Mouse (Mus musculus) urinary bladder, postnatal 4 days (tissue): ENCODE measurements at regions not wholly inside any gene's neighbourhood (a gene's known extent, or its start where the extent isn't known, plus 50 kb on each side); places are given as distances from the start of the nearest gene placed in this dataset.
"Not testable (repeated sequence)": the region's sequence is repeated elsewhere in the genome, so short reads cannot be mapped to it uniquely, and the experiment has no call there.

Source experiments
- DNase-seq, 2 experiments: peaks; one replicate each; pipeline ENCODE4 v3.0.0; 2021 to 2022; ENCODE audit warnings: low spot score in 2 of 2

DNA sequence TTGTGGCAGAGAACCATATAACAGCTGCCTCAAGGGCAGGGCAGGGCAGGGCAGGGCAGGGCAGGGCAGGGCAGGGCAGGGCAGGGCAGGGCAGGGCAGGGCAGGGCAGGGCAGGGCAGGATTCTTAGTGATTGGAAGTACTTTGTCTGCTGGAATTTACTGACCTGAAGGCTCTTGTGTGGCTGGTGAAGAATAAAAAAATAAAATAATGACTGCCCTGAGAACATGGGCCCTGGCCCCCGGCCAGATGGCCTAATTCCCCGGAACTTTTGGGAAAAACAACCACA, 169.3 kb downstream of the Qk start:
- not testable (repeated sequence) for DNase-seq

DNA sequence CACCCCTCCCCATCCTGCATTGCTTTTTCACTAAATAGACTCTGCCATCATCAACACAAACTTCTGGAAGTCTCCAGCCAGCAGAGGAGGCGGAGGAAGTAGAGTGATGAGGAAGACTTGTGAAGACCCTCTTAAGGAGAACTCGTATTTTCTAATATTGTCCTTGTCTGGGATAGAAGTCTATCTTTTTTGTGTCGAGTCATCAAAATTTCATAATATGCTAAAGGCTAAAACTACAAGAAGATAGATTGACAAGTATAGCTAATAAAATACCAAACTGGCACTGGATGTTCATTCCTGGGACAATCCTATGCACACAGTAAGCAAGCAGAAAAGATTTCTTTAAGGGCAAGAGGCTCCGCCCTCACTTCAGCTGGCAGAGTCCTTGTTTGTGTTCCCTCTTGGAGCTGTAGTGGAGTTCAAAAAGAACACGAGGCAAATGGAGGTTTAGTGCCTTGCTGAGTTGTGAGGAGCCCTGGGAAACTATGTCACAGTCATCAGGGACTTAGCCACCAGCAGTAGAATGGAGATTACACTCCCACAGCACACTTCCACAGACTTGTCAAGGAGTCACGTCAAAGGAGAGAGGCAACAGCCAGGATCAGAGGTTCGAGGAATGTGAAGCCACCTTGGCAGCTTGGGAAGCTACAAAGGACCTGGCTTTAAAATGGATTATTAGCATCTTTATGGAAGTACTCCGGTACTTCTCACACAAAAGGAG, 169.8 kb downstream of the Qk start:
- no peak for DNase-seq

DNA sequence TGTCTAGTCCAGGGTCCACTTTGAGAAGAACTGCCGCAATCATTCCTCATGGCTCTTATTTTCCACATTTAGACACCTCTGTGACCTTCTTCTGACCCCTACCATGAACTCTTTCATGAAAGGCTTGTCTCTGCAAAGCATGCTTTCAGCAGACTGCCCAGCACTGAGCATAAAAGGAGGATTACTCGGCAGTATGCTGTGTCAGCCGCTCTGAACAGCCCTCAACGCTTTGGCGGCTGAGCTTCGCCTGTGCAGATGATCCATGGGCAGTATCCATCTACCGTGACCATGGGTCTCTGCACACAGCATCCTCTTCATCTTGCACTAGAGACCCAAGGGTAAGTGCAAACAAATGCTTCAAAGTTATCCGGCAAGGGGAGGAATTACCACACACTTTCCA, 172.5 kb downstream of the Qk start:
- DNase-seq = no peak

DNA sequence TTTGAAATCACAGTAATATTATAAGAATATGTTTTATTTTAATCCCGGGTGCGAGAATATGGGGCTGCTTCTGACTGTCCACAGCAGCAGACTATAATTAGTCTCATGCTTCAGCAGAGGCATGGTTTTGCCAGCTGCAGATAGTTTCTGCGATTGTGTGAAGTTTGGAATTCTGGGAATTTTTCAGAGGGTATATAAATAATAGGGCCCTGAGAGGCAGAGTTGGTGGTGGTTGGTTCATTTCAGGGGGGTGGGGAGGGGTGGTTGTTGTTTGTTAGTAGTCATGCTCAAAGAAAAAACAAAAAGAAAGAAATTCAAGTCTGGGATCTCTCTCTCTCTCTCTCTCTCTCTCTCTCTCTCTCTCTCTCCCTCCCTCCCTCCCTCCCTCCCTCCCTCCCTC, 173.1 kb downstream of the Qk start:
- DNase-seq = no peak

DNA sequence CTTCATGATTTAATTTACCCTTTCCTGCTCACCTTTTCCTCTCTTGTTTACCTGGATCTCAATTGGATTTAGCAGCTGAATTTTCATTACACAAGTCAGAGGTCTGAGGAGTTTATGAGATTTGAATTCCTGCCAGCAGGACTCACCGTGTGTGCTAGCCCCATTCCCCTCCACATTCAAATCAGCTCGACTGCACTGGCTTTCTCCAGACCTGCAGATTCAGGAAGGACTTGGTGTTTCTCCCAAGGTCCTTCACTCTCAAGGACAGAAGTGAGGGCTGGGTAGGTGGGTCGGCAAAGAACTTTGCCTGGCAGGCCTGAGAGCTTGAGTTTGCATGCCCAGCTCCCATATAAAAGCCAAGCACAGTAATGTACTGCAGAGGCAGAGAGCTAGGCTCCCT, 180.8 kb downstream of the Qk start:
- DNase-seq = no peak

DNA sequence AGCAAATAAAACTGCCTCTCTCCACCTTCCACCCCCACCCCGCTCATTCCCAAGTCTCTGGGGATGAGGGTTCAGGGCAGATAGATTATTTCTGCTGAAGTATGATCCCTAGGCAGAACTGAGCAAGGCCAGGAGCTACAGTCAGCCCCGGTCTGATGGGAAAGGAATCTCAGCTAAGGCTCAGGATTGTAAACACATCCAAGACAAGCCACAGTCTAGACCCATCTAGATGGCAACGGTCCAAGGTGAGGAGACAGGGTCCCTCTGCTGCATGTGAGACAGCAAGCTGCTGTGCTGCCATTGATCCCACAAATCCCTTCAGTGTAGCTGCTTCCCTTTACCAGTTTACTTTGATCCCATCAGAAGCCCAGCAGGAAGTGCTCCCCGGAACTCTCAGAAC, 181.3 kb downstream of the Qk start:
- no peak for DNase-seq

DNA sequence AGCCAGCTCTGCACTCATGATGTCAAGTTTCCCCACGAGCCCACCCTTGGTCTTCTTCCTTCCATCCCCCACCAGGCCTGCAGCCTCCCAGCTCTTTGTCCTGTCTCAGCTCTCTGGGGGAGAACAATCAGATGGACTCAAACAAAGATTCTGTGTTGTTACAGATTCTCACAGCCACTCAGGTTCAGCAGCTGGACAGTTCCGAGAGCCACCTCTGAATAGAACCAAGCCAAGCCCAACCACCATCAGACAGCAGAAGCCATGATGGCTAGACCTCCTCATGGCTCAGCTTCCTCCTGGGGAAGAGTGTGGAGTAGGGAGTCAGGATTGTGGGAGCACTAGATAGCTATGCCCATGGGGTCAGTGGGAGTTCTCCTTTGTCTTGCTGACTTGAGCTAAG, 184.5 kb downstream of the Qk start:
- DNase-seq = no peak

DNA sequence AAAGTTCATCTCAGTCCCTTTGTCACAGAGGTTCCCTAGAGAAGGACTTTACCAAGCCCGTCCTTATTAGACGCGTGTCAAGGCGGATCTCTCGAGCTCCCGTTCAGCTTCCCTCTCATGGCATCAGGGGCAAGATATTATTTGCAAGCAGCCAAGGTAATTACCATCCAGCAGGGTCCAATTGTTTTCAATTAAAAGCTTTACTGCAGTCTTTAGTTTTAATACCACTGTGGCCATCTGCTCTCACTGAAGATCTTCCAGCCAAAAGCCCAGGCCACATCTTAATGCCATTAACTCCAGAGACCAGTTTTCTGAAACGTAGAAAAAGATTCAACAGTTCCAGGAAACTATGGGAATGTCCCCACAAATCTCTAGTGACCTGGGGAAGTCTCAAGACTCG, 191.1 kb downstream of the Qk start:
- no peak for DNase-seq

DNA sequence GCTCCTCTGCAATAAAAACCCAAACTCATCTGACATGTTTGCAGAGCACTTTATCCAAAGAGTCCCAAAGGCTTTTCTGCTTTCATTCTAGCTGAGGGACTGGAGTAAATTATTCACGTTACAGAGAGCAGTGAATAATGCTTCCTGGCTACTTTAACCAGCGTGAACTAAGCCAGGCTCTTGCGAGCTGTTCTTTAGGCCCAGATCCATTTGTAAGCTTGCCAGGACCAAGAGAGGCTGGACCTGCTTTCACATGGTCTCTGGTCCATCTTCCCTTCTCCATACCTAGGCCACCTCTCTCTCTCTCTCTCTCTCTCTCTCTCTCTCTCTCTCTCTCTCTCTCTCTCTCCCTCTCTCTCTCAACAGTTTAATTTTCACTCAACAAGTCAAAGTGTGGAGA, 197.2 kb downstream of the Qk start:
- no peak for DNase-seq

DNA sequence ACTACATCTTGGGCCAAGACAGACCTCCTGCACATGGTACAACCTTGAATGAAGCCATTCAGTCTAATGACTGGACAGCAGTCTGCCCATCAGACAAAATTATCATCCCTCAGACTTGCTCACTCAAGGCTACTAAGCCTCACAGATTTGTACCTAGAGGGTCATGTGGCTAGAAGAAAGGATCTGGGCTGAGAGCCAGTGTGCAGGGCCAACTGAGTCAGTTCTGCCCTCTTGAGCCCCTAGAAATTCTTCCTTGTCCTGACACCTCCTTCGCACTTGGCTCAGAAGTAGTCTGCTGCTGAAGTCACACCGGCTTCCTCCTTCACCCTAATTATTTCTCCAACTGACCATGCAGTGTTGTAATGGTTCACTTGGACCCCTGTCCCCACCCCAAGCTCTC, 207.5 kb downstream of the Qk start:
- DNase-seq = no peak

DNA sequence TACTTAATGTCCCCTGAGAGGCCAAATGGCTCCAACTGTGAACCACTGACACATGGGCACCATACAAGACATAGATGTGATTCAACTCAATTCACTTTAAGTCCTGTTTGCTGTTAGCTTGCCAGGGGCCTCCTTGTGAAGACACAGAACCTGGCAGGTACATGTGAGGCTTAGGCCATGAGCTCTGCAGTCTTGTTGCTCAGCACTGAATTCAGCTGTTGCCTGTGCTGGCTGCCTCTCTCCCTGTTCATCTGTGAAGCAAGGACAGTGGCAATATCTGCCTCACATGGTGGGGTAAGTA, 209.3 kb downstream of the Qk start:
- DNase-seq = no peak

DNA sequence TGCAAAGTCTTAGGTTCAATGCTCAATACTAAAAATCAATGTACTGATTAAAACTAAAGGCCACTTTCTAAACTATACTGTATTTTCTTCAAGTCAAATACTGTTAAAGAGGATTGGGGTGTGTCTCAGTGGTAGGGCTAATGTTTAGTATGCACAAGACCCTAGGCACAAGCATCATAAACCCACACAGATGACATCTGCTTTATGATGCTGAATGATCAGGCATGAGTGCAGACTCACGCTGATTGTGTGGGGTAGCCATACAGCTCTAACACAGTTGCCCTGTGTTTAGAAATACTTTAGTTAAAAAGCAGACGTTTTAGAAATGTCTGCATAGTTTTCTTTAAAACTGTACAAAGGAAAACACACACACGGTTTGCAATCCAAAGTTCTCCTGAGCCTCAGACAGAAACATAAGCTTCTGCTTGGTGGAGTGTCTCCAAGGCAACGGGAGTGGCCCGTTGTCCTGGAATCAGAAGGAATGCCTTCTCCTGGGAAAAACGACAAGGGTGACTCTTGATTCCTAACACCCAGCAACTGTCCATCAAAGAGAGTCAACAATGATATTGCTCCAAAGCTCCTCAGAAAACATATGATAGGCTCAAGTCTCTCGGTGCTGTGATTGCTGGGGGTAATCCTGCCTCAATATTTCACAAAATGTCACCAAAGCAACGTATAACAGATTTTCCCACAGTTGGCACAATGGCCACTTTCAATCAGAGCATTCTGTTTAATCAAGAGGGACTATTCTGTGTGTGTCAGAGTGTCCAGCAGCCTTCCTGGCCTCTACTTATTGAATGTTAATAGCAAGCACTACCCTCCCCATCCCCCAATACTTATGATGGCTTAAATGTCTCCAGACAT, 209.9 kb downstream of the Qk start:
- DNase-seq = no peak

DNA sequence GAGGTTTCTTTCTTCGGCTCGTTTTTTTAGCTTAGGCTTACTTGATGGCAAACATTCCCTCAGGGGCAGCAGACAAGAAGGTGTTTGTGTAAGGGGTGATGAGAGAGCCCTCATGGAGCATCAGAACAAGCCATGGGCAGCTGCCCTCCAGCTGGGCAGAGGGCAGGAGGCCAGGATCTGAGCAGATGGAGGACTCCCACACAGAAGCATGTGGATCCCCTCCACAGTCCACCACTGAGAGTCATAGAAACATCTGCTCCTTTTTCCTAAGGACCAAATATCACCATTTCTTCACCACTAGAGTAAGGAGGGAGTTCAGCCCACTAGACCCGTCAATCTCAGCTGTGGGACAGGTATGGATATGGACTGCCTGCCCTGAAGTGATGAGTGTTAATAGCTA, 214.4 kb downstream of the Qk start:
- no peak for DNase-seq

DNA sequence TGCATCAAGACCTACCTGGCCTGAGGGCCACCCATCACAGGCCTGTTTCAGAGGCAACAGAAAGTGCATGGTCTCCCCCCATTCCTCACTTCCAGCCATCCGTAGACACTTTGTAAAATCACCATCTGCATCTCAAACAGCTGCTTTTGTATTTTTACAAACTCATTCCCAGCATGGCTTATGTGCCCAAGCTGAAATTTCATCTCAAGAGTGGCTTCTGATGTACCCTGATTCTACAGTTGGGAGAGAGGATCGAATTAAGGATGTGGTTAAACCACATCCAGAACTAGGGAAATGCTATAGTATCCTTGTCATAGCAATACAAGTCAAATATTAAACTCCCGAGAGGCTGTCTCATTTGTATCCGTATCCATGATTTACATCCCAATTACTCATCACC, 221.5 kb downstream of the Qk start:
- no peak for DNase-seq

DNA sequence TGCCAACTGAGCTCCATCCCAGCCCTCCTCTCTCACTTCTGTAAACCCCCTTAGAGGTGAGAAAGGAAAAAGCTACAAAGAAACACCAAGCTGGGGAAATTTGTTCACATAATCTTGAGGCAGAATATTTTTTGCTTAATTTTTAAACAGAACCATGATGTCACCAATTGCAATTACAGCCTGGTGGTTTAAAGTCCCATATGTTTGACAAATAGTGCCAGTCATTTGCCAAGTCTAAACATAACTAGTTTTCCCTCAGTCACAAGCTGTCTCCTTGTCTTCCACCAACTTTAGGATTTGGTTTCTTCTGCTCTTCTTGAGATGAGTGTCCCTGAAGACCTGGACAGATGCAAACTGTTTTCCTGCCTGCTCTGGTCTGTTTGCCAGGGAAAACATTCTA, 222.0 kb downstream of the Qk start:
- no peak for DNase-seq

DNA sequence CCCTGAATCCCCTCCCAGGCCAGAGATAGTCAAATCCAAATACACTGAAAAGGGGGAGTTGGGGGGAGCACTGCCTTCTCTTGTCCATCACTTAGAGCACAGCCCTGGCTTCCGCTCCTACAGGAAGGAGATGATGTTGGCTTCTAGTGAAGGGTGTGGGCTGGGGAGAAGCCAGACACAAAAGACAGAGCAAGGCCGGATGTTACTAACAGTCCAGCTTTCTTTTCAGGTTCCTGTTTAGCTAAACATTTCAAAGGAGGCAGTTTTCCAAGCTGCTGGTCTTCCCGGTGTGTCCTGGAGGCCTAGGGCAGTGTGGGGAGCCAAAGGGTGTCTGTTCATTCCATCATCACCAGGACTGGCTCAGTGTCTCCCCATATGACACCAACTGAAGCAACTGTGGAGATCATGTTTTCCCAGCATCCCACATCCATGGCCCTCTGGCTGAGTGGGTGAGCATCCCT, 223.8 kb downstream of the Qk start:
- no peak for DNase-seq

DNA sequence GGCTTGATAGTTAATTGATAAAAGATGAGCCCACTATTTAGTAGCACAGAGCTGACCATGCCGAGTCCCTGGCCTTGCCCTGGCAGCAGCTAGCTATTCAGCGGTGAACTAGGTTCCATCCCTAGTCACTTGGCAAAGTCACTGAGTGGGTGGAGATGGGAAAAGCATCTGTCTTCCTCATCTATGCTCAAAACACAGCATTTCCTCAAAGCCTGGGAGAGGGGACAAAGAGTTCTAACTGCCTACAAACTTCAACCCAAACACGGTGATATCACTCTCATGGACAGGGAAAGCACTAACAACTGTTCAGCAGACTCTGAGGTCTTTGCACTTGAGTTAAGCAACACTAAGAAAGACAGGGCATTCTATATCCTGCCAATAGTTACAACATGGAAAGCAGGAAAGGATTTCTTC, 225.5 kb downstream of the Qk start:
- DNase-seq = no peak

DNA sequence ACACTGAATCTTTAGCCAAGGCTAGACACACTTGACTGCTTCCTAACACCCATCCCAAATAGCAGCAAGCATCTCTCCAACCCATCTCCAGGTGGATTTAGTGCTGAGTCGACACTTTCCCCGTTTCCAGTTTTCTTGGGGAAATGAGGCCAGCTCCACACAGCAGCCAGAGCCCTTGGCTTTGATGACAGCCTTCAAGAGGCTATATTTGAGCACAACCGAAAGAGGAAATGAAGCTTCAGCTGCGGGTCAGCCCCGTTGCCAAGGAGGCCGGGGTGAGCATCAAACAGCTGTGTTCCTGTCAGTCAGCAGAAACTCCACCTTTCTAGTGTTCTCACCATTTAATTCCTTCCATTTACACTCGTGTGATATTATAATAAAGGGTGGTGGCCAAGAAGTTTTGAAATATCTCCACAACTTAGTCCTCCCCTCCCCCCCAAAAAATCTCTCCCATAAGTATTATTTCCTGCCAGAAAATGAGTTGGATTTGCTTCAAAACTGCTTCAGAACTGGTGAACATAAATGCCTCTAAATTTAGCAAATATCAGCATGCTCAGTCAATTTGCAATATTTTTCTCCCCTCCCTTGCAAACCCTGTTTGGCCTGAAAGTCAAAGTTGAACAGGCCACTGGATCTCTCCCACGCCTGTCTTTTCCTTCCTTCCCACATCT, 226.1 kb downstream of the Qk start:
- DNase-seq = no peak

DNA sequence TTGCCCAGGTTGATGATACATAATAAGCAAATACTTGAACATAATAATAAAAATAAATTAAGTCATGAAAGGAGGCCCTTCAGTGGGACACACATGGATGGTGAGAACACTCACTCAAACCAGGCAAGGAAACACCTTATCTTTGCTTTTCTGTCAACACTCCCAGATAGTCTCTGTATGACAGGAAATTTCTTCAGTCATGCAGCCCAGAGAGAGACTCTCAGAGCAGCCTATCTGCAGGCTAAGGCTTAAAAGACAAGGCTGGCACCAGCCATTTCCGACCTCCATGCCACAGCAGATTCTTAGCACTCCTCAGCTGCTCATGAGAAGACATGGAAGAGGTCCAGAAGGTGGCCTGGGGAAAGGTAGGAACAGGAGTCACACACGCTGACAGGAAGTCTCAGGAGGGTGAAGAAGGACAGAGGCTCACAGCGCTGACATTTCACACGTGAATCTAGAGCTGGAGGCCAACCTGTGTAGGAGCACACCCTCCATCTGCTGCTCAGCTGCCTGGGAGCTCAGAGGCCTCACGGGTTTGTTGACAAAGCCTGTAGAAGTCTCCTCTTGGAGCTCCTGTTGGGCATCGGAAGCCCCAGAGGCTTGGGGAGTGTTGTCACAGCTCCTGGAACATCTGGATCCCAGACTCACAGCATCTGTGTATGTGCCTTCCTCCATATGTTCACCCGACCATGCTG, 232.3 kb downstream of the Qk start:
- DNase-seq = no peak

DNA sequence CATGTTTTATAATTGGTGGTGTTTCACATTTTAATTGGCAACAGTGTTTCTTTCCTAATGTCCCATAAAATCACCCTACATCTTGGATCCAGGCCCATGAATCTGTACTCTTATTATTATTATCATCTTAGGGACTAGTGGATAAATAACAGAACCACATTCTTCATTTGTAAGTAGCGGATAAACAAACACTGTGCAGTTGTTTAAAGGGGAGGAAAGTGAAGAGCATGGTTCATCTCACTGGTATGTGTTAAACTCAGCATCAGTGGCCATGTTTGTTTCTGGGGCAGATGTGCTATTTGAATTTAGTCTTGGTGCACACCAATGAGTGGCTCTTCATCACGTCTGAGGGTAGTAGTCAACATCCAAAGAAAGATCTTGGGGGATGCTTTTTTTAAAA, 233.1 kb downstream of the Qk start:
- no peak for DNase-seq

DNA sequence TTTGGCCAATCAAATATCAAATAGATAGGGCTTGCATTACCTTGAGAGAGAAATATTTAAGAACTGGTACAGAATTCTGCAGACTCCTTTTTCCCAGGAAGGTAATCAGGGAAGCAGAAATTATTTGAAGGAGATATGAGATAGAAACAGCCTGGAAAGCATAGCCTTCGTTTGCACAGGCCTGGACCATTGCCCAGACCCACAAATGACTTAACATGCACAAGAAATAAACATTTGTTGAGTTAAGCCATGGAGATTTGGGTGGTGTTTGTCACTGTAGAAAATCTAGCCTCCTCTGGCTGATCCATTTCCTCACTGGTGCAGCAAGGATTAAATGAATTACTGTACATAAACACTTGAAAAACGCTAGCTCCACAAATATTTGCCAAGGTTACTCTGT, 233.5 kb downstream of the Qk start:
- DNase-seq = no peak

DNA sequence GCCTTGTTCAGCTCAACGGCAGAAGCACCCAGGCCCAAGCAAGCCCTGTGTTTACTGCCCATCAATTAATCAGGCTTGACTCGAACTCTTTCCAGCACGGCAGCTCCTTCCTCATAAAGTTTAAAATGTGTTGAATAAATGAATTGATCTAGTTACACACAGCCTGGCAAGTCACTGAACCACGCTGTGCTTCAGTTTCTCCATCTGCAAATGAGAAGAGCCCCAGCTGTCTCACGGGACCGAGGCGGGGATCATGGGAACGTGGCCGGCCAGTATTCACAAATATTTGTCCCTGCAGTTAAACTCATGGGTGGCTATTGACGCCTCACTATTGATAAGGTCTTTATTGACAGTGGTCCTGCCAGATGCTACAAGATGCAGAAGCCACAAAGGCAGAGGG, 237.9 kb downstream of the Qk start:
- DNase-seq = no peak
